Mouse (Mus musculus) right cerebral cortex, adult 18-20 months (tissue): ENCODE measurements around the gene Tmem256.

Experiments used
- DNase-seq: peaks from one replicate; pipeline ENCODE4 v3.0.0; 2022; ENCODE audit warnings: mixed read lengths

Gene Tmem256

DNA sequence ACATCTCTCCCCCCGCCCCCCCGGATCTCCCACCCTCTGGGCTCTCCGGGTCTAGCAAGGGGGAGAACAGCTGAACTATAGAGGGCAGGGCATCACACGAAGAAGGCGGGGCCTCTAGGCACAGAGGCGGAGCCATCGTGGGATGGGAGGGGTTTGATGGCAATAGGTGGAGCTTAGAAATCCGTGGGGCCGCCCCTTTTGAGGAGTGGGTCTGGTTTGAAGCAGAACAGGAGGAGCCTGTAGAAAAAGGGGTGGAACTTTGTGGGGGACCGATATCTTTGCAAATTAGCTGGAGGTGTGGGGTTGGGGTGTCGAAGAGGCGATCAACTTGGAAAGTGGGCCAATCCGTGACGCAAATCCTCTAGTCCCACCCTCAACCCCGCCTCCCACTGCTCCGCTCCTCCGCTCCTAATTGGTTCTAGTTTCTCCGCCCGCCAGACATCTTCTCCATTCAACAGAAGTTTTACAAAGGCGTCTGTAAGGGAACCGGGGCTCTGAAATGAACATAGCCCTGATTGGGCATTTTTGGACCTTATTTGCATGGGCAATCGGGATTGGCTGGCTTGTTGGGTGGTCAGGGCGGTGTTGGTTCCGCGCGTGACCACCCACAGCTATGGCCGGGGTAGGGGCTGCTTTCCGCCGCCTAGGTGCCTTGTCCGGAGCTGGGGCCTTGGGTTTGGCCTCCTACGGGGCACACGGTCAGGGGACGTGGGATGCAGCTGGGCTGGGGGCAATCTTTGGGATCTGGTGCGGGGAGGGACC, at the start of gene Tmem256:
Gene Tmem256 (plus strand): TSS at position 563 of the 762 bp plus-strand sequence.
- DNase-seq, result peak; percentile 98

DNA sequence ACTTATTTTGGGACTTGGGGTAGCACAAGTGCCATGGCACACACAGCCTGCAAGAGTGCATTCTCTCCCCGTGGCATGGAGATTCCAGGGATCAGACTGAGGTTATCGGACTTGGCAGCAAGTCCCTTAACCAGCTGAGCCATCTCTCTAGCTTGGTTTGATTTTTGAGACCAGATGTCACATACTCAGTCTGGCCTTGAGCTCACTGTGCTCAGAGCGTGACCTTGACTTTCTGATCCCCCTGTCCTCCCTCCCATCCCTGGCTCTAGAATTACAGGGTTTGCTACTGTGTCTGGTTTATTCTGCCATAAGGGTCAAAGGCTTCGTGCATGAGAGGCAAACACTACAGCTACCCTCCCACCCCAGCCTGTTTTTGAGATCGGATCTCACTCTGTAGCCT, 48.9 kb upstream of the Tmem256 start:
- no peak for DNase-seq

DNA sequence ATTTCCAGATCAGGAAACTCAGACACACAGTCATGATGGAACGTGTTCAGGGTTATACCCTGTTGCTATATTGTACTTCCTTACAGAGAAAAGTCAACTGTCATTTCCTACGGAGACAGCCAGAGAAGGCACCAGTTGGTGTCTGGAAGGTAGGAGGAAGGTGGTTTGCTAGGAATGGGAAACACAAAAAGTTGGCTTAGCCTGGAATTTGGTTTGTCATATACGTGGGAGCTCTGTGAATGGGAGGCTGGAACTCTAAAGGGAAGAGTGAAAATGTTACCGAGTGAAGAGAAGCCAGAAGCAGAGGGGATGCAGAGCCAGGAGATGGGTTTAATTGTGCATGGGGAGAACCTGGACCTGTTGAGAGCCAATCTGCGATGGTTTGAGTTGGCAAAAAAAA, 46.9 kb upstream of the Tmem256 start:
- no peak for DNase-seq

- no peak for DNase-seq
Observed at GRCm38 (mm10) chr11:69793429-69793828, 44.9 kb upstream of the Tmem256 start.

DNA sequence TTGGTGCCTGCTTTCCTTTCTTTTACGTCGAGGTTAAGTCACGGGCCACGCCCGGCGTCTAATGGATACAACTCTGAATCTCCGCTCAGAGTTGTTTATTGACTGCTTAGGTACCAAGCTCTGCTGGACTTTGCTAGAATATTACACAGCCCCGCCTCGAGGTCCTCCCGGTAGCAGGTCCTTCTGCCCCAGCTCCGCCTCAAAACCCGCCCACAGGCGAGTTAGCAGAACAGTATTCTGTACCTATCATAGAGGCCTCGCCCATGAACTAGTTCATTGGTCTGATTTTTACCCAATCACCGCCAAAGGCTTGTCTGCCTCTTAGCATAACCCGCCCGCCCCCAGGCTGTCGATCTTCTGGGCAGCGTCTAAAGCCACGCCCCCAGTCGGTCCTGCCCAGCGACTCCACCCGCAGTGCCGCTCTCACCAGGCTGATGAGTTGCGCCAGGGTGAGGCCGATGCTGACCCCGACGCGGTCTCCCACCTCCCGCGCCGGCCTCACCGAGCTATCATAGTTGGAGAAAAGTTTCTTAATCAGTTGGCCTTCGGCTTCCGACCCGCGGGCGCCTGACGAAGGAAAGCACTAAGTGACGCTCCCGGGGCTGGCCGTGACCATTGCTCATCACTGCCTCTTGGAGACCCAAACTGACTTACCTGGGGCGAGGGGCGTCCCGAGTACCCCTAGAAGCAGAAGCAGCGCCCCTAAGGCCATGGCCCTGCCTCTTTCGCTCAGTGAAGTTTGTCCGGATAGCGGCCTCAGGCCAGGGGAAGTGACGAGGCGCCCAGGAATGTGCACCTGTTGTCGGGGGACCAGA, 42.9 kb upstream of the Tmem256 start, which contains the start of gene Chrnb1:
Gene Chrnb1 (minus strand): TSS at position 776 of the 815 bp plus-strand sequence.
- peak; percentile 94 for DNase-seq

DNA sequence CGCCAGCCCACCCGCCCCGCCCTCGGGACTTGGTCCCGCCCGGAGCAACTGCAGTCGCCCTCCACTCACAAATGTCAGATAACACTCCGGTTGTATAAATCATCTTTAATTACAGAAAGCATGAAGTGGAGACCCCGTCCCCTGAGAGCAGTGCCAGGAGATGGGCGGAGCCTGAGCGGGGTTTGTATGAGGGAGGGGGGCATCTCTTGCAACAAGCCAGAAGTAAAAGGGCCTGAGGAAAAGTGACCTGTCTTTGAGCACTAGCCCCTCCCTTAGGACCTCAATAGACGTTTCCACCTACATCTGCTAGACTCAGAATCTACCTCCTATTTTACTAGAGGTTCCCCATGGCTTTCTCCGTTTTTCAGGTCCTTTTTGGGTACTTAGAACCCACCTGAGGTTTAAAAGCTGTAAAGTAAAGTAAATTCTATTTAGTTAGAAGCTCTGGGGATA, 42.3 kb upstream of the Tmem256 start:
- DNase-seq, result no peak

DNA sequence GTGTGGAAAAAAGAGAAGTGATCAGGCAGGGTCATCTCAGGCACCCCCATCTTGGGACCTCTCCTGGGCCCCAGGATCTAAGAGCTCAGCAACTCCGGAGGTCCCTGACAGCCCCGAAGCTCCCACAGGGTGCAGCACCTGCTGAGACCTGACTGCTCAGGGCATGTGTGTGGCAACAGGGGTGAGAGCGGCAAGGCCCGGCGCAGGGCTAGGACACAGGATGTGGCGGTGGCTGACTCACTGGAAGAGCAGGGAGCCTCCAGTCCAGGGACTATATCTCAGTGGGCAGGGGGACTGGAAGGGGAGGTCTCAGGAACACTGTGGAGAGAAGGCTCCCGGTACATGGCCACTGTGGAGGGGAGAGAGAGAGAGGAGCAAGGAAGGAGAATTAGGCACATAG, 40.4 kb upstream of the Tmem256 start:
- no peak for DNase-seq

DNA sequence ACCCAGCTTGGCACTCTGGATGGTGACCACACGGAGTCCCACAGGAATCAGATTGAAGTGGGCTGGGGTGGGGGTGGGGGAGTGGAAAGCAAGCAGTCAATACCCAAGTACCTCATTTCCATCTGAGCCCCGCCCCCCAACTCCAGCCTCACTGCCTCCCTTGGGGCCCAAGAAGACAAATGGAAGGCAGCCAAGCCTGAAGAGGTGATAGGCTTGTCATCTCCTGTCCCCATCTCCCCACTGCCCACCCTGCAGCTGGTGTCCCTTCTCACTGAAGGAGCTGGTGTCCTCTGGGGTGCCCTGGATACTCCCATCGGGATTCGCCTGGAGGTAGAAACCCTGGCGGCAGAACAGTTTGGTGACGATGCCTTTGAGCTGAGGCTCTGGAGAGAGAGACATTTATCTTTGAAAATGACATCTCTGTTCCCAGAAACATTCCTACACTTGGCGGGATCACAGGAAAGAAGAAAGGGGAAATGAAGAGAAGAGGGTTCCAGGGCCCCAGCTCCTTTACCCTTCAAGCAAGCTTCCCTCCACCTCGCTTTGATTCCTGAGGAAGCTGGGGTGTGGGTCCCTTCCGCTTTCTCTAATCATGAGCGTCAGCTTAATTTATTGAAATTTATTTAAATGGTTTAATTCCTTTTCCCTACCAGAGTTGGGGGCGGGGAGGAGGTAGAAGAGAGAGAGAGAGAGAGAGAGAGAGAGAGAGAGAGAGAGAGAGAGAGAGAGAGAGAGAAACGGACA, 38.7 kb upstream of the Tmem256 start:
- DNase-seq, result no peak

- no peak for DNase-seq
Observed at GRCm38 (mm10) chr11:69800138-69800391, 38.2 kb upstream of the Tmem256 start.

DNA sequence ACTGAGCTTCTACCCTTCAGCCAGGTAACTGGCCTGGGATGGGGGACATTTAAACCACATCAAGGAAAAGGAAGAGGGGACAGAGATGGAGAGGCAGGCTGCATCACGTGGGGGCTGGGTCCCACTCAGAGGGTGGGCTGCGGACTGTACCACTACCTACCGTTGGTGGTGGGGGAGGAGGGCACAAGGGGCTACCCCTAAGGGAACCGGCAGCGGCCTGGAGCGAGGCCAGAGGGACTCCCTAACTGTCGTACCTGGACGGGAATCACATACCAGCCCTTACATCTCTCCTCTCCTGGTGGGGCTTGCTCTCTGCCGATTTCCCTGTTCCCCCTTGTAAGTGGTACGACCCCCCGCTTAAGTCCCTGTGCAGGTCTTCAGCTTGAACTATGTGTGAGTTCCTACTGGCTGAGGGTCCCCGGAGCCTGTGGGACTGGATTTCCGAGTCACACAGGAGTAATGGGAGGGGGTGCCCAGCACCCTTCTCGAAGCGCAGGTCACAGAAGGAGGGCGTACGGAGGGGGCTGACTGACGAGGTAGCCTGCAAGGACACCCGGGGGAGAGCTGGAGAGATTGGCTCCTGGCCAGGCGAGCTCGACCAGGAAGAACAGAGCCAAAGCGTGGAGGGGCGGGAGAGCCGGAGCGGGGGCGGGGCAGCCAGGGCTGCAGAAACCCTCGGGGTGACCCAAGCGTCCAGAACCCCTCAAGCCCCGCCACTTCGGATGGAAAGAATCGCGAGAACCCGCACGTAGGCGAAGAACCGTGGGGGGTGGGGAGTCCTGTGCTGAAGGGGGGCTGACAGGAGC, 37.7 kb upstream of the Tmem256 start:
- DNase-seq, result no peak

GRCm38 (mm10) chr11:69801379-69801977, 36.8 kb upstream of the Tmem256 start, which contains the start of gene Fgf11:
Gene Fgf11, minus strand, starts transcription at chr11:69801857.
- DNase-seq, result no peak

GRCm38 (mm10) chr11:69802648-69803105, 35.6 kb upstream of the Tmem256 start:
- DNase-seq, result peak; percentile 83

DNA sequence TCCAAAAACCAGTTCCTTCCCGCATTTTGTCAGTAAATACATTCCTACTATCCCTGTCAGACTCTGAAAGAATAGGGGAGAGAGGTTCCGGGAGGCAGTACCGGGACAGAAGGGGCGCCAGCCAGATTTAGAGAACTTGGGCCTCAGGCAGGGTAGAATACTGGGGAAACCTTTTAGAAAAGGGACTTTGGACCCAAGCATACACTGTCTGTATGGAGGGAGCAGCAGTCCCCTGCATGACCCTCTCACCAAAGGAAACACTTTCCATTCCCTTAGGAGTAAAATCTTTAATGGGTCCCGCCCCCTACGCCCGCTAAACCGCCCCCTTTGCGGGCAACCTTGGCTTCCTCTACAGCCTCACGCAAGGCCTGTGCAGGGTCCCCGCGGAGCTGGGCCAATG, 35.0 kb upstream of the Tmem256 start:
- no peak for DNase-seq

DNA sequence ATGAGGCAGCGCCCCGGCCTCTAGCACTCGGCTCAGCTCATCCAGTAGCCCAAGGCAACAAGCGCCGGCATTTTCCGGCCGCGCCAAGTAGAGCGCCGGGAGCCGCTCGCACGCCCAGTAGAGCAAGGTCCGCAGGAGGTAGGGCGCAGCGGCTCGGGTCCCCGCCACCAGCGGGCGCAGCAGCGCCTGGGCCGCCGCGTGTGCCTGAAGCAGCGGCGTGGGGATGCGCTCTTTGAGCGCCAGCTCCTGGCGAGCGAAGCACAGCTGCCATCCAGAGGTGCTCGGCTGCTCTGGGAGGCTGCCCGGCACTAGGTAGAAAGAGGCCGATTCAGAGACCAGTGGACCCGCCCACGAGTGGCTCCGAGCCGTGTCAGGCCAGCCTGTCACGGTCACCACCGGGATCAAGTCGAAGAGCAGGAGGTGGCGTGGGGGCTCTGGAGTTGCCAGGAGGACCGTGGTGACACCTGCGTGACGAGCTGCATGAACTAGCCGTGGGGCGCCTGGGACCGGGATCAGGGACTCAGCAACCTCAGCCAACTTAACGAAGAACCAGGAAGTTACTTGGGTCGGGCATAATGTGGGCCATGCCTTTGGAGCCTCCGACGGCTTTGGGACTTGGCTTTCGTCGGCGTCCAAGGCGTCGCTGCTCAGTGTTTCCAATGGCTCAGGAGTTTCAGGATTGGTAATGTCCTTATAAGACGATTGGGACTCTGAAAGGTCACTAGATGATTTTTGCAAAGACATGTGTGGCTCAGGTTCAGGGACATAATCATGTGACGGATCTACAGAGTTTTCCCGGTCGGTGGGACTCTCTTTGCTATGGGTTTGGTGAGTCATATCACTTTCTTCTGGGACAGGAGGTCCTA, 34.3 kb upstream of the Tmem256 start:
- DNase-seq, result peak; percentile 79

- DNase-seq, result no peak
Observed at GRCm38 (mm10) chr11:69804652-69804940, 33.7 kb upstream of the Tmem256 start.

DNA sequence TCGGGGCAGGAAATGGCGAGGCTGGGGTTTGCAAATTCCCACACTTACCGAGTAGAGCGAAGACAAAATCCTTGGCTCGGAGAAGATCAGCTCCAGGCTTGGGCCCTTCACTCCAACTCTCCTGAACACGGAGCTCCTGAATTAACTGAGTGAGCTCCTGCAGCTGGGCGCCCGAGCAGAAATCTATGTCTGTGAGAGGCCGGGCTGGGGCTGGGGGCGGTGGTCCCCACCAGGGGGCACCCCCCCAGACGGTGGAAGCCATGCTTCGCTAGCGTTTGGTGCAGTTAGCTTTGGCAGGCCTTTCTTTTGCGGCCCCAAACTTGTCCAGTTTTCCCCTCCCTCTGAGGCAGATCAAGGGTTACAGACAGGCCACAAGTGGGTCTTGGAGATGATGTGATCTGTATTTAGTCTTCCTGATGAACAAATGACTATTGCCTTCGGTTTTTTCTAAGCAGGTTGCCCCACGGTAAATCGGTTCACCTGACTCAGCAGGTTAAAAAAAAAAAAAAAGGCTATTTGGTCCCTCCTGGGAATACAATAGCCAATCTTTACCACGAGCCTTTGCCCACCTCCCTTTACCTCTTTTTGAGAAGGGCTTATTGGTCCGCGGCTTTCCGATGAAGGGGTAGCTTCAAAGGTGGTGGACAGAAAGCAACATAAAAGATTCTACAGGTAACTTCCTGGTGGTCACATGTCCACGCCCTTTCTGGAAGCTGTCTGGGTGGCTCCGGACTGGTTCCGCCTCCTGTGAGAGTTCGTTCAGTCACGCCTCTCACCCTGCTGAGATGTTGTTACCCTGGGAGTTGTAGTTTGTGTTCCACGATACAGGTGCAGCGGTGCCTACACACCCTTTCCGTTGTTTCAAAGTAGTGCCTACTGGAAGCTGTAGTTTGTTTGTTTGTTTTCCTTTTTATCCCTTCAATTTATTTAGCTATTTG, 33.1 kb upstream of the Tmem256 start, which contains the start of gene Tmem102:
Gene Tmem102 (minus strand): TSS at position 653 of the 938 bp plus-strand sequence.
- DNase-seq, result no peak

GRCm38 (mm10) chr11:69806378-69806777, 31.9 kb upstream of the Tmem256 start:
- no peak for DNase-seq

GRCm38 (mm10) chr11:69807641-69808040, 30.7 kb upstream of the Tmem256 start:
- DNase-seq, result no peak

DNA sequence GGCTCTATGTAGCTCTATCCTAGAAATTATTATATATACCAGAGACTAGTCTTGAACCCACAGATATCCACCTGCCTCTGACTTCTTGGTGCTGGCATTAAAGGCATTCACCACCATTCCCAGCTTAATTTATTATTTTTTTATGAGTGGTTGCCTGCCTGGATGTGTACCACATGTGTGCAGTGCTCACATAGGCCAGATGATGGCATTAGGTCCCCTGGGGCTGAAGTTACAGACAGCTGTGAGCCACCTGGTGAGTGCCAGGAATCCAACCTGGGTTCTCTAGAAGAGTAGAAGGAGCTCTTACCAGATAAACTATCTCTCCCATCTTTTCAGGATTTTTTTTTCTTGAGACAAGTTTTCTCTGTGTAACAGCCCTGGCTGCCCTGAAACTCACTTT, 28.0 kb upstream of the Tmem256 start:
- DNase-seq, result no peak

DNA sequence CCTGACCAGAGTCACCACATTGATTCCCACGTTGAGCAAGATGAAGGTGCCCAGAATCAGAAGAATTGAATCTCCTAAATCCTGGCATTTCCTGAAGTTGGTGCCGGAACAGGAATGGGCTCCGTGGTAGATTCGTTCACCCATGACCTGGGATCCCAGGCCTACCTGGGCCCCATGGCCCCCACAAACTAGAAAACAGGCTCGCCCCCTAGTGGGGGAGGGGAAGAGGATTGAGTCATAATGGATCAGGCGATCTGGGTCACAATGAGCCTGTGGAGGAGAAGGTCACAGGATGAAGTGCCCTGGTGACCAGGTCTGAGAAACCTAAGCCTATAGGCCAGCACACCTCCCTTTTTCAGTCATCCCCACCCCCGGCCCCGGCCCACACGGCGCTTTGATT, 23.2 kb upstream of the Tmem256 start, which contains the start of gene Gm39566:
Gene Gm39566 (minus strand): TSS at position 144 of the 400 bp plus-strand sequence.
- no peak for DNase-seq
